Mouse (Mus musculus) G1E-ER4 (cell line): Measurements from ENCODE around the gene Cdkl4. TPM values are rescaled to one million over a fixed set of nuclear protein-coding genes. Genes with fewer than 3 reads are reported as not detected.

ENCODE experiments used
- GATA1 ChIP-seq: IDR thresholded peaks from one replicate; pipeline ENCODE4 v1.8.0; 2012; ENCODE audit warnings: low read length, inconsistent platforms
- polyA plus RNA-seq: library from polyadenylated mRNA; stranded (reverse); fragments of >175 nt; gene quantifications from 2 replicates; pipeline ENCODE4 v1.2.3, GENCODE M21; 2012

Gene Cdkl4
- polyA plus RNA-seq, 1 experiment, result not detected

DNA sequence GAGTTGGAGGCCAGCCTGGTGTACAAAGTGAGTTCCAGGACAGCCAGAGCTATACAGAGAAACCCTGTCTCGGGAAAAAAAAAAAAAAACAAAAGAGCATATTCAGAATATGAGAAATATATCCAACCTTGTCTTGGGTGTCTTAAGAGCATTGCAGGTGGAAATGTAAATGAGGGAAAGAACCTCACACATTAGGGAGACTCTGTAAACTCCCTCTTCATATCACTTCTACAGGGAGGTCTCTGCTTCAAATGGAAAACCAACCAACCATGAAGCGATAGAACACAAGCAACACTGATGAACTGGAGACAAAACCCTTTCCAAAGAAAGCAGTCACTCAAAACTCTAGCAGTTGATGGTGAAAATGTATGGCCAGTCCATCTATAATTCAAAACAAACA is 99.9 kb downstream of the Cdkl4 start:
- TF ChIP-seq GATA1, result no peak

DNA sequence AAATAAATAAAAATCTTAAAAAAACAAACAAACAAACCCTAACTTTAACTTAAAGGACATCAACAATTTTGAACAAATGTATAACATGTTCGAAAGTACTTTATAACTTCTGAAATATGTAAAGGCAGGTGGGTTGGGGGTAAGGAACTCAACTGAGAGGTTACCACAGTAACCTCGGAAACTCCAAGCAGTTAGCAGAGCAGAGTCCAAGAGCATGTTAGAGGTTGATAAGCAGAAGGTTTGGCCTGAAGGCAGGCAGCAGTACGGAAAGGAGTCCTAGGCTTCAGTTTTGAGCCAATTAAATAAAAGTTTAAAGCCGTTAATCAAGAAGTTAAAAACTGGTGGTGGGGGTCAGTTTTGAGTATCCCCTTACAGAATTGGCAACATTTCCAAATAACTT is 101.1 kb downstream of the Cdkl4 start:
- no peak for TF ChIP-seq GATA1

Other genes with a start within 250 kb of the Cdkl4 start
- not detected in 2 replicates for gene Gm10190, start 204.3 kb downstream of the Cdkl4 start, polyA plus RNA-seq
- gene Sos1, start 97.4 kb downstream of the Cdkl4 start, polyA plus RNA-seq, result 3.3 and 3.8 TPM in 2 replicates
- not detected in 2 replicates for gene Map4k3, start 150.7 kb upstream of the Cdkl4 start, polyA plus RNA-seq